Mouse (Mus musculus): ENCODE data around the gene Zbed6. TPM values are rescaled to one million over a fixed set of nuclear protein-coding genes. Genes with fewer than 3 reads are reported as not detected.

Zbed6 gene
- polyA plus RNA-seq, 1 experiment, result 36.9 TPM

DNA sequence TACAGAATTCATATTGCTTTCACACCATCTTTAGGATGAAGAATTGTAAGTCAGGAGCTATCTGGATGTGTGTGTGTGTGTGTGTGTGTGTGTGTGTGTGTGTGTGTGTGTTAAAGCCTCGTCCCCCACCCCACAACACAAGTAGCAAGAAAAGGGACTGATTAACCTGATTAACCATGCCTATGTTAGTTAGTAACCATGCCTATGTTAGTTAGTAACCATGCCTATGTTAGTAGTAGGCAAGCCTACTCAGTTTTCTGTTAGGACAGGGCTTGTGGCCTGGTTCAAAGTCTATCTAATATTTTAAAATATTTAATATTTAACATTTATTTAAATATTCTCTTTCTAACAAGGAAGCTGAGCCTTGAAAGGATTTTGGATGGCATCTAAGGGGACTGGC is 49.2 kb downstream of the Zbed6 start:
- no peak overlapping the region for H3K27ac ChIP-seq (ENCODE audit: insufficient read depth, low read length)
- peaks cover 22% of the 10 kb centered on the region for H3K36me3 ChIP-seq (ENCODE audit: control insufficient read depth, insufficient read depth, low read length, poor library complexity, severe bottlenecking)
- TF ChIP-seq POLR2A (IDR thresholded peaks at IDR 0.05; ENCODE audit: insufficient read depth, low read length), result no peak
- TF ChIP-seq CTCF (IDR thresholded peaks at IDR 0.05; ENCODE audit: low read depth, low read length), result no peak
- no peak for TF ChIP-seq EP300 (IDR thresholded peaks at IDR 0.05; ENCODE audit: insufficient read depth, low read depth, low read length)

DNA sequence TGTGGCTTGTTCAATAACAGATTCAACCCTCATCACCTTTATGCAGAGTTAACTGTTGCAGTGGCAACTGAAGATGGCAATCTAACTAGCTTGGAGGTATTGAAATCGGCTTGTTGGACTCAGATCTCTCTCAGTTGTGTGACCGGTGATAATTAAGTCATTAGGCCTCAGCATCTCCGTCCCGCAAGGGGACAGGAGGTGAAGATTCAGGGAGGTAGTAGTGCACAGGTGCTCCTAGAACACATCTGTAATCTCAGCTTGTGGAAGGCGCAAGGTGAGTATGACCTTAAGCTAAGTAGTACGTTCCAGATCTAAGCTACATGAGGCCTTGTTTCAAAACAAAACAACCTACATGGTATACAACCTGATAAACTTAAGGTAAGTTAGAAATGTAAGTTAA is 50.1 kb downstream of the Zbed6 start:
- Histone ChIP-seq H3K27me3 (ENCODE audit: control insufficient read depth, insufficient read depth, low read length, poor library complexity, severe bottlenecking) (no peaks in the 10 kb centered on the region), H3K4me3 (ENCODE audit: low read depth, low read length) (no peak overlapping the region), H3K9ac (ENCODE audit: low read depth, poor library complexity, severe bottlenecking) (no peak overlapping the region), H3K27ac (ENCODE audit: insufficient read depth, low read length) (no peak overlapping the region), H3K4me1 (ENCODE audit: control insufficient read depth, insufficient read depth, low read length) (no peaks in the 10 kb centered on the region), H3K9me3 (replicated peaks; ENCODE audit: control insufficient read depth, insufficient read depth, low read length, poor library complexity, severe bottlenecking) (no peaks in the 10 kb centered on the region), H3K36me3 (ENCODE audit: control insufficient read depth, insufficient read depth, low read length, poor library complexity, severe bottlenecking) (peaks cover 31% of the 10 kb centered on the region)
- no peak for TF ChIP-seq CTCF (IDR thresholded peaks at IDR 0.05; ENCODE audit: low read depth, low read length)
- TF ChIP-seq POLR2A (IDR thresholded peaks at IDR 0.05; ENCODE audit: insufficient read depth, low read length), result no peak
- TF ChIP-seq EP300 (IDR thresholded peaks at IDR 0.05; ENCODE audit: insufficient read depth, low read depth, low read length), result no peak

More for the DNA sequence above, 49.2 kb downstream of the Zbed6 start:
- H3K27me3 ChIP-seq (ENCODE audit: control insufficient read depth, insufficient read depth, low read length, poor library complexity, severe bottlenecking), result no peaks in the 10 kb centered on the region
- no peaks in the 10 kb centered on the region for H3K9me3 ChIP-seq (replicated peaks; ENCODE audit: control insufficient read depth, insufficient read depth, low read length, poor library complexity, severe bottlenecking)
- no peak overlapping the region for H3K4me3 ChIP-seq (ENCODE audit: low read depth, low read length)
- no peaks in the 10 kb centered on the region for H3K4me1 ChIP-seq (ENCODE audit: control insufficient read depth, insufficient read depth, low read length)
- no peak overlapping the region for H3K9ac ChIP-seq (ENCODE audit: low read depth, poor library complexity, severe bottlenecking)

DNA sequence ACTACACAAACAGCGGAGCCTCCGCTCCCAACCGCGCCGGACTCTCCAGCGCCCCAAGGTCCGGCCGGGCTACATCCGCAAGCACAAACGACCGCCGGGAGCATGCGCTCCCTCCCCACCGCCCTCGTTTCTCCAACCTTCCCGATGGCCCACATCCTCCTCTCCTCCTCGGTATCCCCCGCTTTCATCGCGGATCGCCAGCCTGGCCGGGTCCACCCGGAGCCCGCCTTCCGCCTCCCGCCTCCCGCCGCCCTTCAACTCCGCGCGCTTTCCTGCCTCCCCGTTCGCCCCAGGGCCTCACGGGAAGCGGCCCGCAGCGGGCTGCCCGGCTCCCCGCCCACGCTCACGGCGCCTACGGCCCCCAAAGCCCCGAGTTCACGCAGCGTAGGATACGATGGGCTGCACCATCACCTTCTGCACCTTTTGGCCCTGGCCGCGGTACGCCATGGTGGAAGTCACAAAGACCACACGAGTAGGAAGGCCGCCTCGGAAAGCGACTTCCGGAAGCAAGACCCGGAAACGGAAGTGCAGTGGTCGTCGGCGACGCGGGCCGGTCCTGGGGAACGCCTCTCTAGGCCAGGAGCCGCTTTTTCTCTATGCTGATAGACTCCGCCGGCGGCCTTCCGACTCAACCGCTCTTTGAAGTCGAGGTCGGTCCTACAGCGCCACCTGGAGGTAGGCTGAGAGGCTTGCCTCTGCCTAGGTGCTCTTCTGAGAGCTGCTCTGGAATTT is 50.7 kb downstream of the Zbed6 start, which contains the start of gene Snrpe:
Gene Snrpe (minus strand): TSS at position 521 of the 732 bp plus-strand sequence.
- no peaks in the 10 kb centered on the region for H3K9me3 ChIP-seq (replicated peaks; ENCODE audit: control insufficient read depth, insufficient read depth, low read length, poor library complexity, severe bottlenecking)
- peak within 1 kb of the TSS; percentile 98 for H3K9ac ChIP-seq (ENCODE audit: low read depth, poor library complexity, severe bottlenecking)
- H3K27me3 ChIP-seq (ENCODE audit: control insufficient read depth, insufficient read depth, low read length, poor library complexity, severe bottlenecking), result no peaks in the 10 kb centered on the region
- TF ChIP-seq POLR2A (IDR thresholded peaks at IDR 0.05; ENCODE audit: insufficient read depth, low read length) (peak; percentile 24), CTCF (IDR thresholded peaks at IDR 0.05; ENCODE audit: low read depth, low read length) (peak; percentile 95), EP300 (IDR thresholded peaks at IDR 0.05; ENCODE audit: insufficient read depth, low read depth, low read length) (no peak)
- no peaks in the 10 kb centered on the region for H3K4me1 ChIP-seq (ENCODE audit: control insufficient read depth, insufficient read depth, low read length)
- peaks cover 37% of the 10 kb centered on the region for H3K36me3 ChIP-seq (ENCODE audit: control insufficient read depth, insufficient read depth, low read length, poor library complexity, severe bottlenecking)
- H3K4me3 ChIP-seq (ENCODE audit: low read depth, low read length), result peak within 1 kb of the TSS; percentile 98
- peak within 1 kb of the TSS; percentile 45 for H3K27ac ChIP-seq (ENCODE audit: insufficient read depth, low read length)

Other genes with a start within 250 kb of the Zbed6 start
- 22.8 and 25.0 TPM in 2 replicates for gene Sox13, start 236.5 kb downstream of the Zbed6 start, polyA plus RNA-seq (2011; ENCODE audit: insufficient read depth, insufficient read length, low read depth, missing spikeins)
- gene Snrpe, start 50.6 kb downstream of the Zbed6 start, polyA plus RNA-seq (2011; ENCODE audit: insufficient read depth, insufficient read length, low read depth, missing spikeins), result 434 and 488 TPM in 2 replicates
- gene Gm38394, start 433 bp upstream of the Zbed6 start, polyA plus RNA-seq (2011; ENCODE audit: insufficient read depth, insufficient read length, low read depth, missing spikeins), result 79.1 and 81.1 TPM in 2 replicates
- gene Lax1, start 29.2 kb upstream of the Zbed6 start, polyA plus RNA-seq (2011; ENCODE audit: insufficient read depth, insufficient read length, low read depth, missing spikeins), result 1.4 and 1.5 TPM in 2 replicates
- 16.1 and 19.4 TPM in 2 replicates for gene Atp2b4, start 140.2 kb upstream of the Zbed6 start, polyA plus RNA-seq (2011; ENCODE audit: insufficient read depth, insufficient read length, low read depth, missing spikeins)
- not detected in 2 replicates for gene Optc, start 247.1 kb upstream of the Zbed6 start, polyA plus RNA-seq (2011; ENCODE audit: insufficient read depth, insufficient read length, low read depth, missing spikeins)